Mouse (Mus musculus) liver, adult 2 months (tissue): ENCODE results near the gene Aqp7.

Experiments used
- CTCF ChIP-seq: fragments of 200-500 bp; IDR thresholded peaks from 2 replicates; pipeline ENCODE4 v1.5.1; 2011; ENCODE audit warnings: low read depth, low read length, control low read depth
- POLR2A ChIP-seq: fragments of 200-500 bp; IDR thresholded peaks from 2 replicates; pipeline ENCODE4 v1.6.1; 2011; ENCODE audit warnings: low read length, control low read depth; ENCODE audit not compliant: insufficient read depth; ENCODE audit errors: extremely low read depth

DNA sequence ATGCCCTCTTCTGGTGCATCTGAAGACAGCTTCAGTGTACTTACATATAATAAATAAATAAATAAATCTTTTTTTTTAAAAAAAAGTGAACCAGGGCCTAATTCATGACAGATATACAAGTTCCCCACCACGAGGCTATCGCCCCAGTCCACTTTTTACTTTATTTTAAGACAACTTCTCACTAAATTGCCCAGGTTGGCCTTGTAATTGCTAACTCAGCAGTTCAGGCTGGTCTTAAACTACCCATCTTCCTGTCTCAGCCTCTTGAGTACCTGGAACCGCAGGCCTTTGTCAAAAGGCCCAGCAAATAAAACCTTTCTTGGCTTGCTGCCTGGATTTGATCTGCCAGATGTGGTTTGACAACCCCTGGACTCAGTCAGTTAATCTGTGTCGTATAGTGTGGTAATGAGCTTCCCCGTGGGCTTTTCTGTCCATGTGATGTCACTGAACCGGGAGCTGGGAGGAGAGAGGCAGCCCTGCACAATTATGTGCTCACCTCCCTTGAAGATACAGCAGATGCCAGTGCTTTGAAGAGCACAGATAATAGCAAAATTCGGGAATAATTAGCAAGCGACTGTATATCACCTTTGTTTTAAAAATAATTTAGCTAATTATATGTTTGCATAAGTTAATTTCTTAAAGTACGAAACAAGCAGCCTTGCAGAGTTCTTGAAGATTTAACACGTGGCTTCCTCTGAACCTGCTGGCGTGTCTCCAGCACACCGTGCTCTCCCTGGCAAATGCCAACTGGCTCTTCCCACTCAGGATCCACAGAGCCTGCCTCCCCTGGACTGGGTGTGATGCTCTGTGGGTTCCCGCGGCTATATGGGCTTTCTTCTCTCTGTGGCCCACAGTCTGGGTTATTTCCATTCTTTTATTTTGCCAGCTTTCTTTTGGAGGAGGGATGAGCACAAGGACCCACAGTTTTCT is 23.8 kb upstream of the Aqp7 start:
- no peak for TF ChIP-seq POLR2A
- TF ChIP-seq CTCF, result no peak
